Mouse (Mus musculus): ENCODE measurements at regions not wholly inside any gene's neighbourhood (a gene's known extent, or its start where the extent isn't known, plus 50 kb on each side); places are given as distances from the start of the nearest gene placed in this dataset.

DNA sequence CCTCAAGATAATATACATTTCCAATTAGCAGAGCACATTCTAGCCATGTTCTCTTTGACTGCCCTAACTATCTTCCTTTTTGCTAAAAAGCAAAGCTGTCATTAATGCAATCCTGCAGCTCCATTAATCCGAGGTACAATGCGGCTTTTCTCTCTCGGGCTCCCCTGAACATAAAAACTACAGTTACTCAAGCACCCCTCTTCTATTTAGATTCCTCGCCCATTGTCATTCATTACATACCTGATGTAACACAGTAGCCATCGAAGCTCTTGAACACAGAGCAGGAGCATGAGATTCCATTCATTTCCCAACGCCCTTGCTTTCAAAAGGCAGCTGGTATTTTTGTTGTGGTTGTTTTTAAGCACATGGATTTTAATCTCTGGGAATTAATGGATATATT, 387.2 kb downstream of the Sorl1 start:
- no peaks in the 10 kb centered on the region for H3K27me3 ChIP-seq (ENCODE audit: insufficient read depth, low read length)
- H3K9me3 ChIP-seq (replicated peaks): no peaks in the 10 kb centered on the region
- ATAC-seq (ENCODE audit: extremely low read depth, insufficient number of reproducible peaks, low FRiP score, poor library complexity, severe bottlenecking) (no peak), DNase-seq (ENCODE audit: low spot score) (no peak)
- TF ChIP-seq GATA1 (IDR thresholded peaks at IDR 0.05; ENCODE audit: borderline replicate concordance, low read length): no peak
- TF ChIP-seq POLR2AphosphoS5 (IDR thresholded peaks at IDR 0.05; ENCODE audit: insufficient replicate concordance, low read depth, low read length): no peak
- no peak for TF ChIP-seq GATA2 (IDR thresholded peaks at IDR 0.05; ENCODE audit: borderline replicate concordance, low read depth, low read length)
- no peak for TF ChIP-seq TAL1 (conservative IDR thresholded peaks at IDR 0.05; ENCODE audit: low read depth, low read length)
- TF ChIP-seq CTCF (IDR thresholded peaks at IDR 0.05; ENCODE audit: low read depth, low read length): no peak
- no peaks in the 10 kb centered on the region for H3K4me1 ChIP-seq (ENCODE audit: insufficient read depth, low read depth, low read length)
- no peak overlapping the region for H3K4me3 ChIP-seq (ENCODE audit: low read depth, low read length)
- no peaks in the 10 kb centered on the region for H3K36me3 ChIP-seq (replicated peaks)

DNA sequence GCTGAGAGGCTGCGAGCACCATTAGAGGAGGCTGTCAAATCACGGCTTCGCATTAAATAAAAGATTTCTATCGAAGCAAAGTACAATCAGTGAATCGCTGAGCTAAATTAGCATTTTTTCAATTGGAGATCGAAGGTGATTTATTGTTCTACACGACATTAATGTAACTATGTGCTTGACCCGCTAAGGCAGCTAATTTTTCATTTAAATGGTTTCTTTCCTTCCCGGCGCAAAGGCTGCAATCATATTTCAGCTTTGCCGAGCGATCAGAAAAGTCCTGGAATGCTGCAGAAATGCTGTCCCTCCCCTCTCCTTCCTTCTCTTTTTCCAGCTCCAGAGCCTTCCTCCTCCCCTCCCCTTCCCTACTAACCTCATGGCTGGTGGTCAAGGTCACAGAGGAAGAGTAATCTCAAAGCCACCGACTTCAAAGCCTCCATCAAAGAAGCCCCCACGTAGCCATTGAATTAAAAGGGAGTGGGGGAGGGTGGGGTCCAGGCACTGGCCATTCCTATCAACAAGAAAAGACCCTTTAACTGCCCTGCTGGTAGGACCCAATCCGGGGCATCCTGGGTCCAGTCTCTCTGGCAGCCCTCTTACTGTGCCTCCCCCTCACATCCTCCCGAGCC, 387.8 kb downstream of the Sorl1 start:
- Histone ChIP-seq H3K27me3 (ENCODE audit: insufficient read depth, low read length) (no peaks in the 10 kb centered on the region), H3K4me1 (ENCODE audit: insufficient read depth, low read depth, low read length) (no peaks in the 10 kb centered on the region), H3K4me3 (ENCODE audit: low read depth, low read length) (no peak overlapping the region), H3K36me3 (replicated peaks) (no peaks in the 10 kb centered on the region), H3K9me3 (replicated peaks) (no peaks in the 10 kb centered on the region)
- ATAC-seq (ENCODE audit: extremely low read depth, insufficient number of reproducible peaks, low FRiP score, poor library complexity, severe bottlenecking) (no peak), DNase-seq (ENCODE audit: low spot score) (no peak)
- TF ChIP-seq CTCF (IDR thresholded peaks at IDR 0.05; ENCODE audit: low read depth, low read length): no peak
- TF ChIP-seq POLR2AphosphoS5 (IDR thresholded peaks at IDR 0.05; ENCODE audit: insufficient replicate concordance, low read depth, low read length): no peak
- TF ChIP-seq GATA1 (IDR thresholded peaks at IDR 0.05; ENCODE audit: borderline replicate concordance, low read length): no peak
- TF ChIP-seq TAL1 (conservative IDR thresholded peaks at IDR 0.05; ENCODE audit: low read depth, low read length): no peak
- no peak for TF ChIP-seq GATA2 (IDR thresholded peaks at IDR 0.05; ENCODE audit: borderline replicate concordance, low read depth, low read length)

DNA sequence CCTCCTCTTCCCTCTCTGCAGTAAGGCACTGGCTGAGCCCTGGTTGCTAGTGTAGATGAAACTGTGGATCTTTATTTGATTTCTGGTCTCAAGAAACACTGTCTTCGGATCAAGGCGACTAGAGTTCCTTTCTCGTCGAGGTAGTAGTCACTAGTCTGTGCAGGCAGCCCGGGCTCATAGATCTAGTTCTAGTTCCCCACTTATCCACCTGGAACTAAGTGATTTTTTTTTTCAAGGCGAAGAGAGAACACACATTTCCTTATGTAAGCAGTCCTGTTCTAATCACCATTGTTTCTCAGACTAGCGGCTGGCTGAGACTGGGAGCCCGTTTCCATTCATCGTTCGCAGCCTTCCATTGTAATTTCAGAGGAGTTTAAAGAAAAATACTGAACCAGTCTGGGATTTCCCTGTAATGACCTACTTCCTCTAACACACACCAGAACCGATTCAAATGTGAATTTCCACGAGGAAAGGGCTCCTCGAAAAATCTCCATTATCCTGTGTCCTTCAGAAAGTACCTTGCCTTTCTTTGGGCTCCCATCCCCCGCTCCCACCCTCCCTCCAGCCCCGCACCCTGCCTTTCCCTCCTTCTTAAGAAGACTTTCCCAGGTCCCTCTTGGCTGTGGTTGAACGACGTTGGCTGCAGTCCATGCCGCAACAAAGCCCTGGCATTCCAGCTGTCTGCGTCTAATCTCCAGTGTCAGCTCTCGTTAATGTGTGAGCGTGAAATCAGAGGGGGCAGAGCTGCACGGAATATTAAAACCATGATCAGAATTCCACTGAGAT, 388.5 kb downstream of the Sorl1 start:
- H3K9me3 ChIP-seq (replicated peaks): no peaks in the 10 kb centered on the region
- no peak for TF ChIP-seq GATA1 (IDR thresholded peaks at IDR 0.05; ENCODE audit: borderline replicate concordance, low read length)
- H3K27me3 ChIP-seq (ENCODE audit: insufficient read depth, low read length): no peaks in the 10 kb centered on the region
- H3K4me3 ChIP-seq (ENCODE audit: low read depth, low read length): no peak overlapping the region
- no peaks in the 10 kb centered on the region for H3K4me1 ChIP-seq (ENCODE audit: insufficient read depth, low read depth, low read length)
- ATAC-seq (ENCODE audit: extremely low read depth, insufficient number of reproducible peaks, low FRiP score, poor library complexity, severe bottlenecking) (no peak), DNase-seq (ENCODE audit: low spot score) (no peak)
- H3K36me3 ChIP-seq (replicated peaks): no peaks in the 10 kb centered on the region

DNA sequence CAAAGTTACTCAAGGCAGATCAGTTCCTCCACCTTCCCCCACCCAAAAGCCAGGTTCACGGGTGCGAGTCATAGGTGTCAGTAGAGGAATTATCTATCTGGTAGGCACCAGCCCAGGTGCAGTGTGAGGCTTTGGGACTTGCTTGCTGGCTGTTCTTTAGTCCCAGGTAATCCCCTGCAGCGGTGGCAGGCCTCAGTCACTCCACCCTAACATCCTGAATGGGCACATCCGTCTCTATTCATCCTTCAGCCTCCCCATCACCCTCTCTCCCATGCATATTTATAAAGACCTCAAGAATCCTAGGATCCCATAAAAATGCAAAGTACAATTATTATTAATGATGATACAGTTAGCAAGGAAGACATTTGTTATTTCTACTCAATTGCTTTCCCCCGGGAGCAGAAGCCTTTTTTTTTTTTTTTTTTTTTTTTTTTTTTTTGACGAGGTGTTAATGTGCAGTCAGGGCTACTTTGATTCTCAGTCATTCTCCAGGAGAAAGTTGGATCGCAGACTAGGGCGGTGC, 389.1 kb downstream of the Sorl1 start:
- ATAC-seq (ENCODE audit: extremely low read depth, insufficient number of reproducible peaks, low FRiP score, poor library complexity, severe bottlenecking) (no peak), DNase-seq (ENCODE audit: low spot score) (no peak)
- no peaks in the 10 kb centered on the region for H3K27me3 ChIP-seq (ENCODE audit: insufficient read depth, low read length)
- H3K4me3 ChIP-seq (ENCODE audit: low read depth, low read length): no peak overlapping the region
- H3K4me1 ChIP-seq (ENCODE audit: insufficient read depth, low read depth, low read length): no peaks in the 10 kb centered on the region
- H3K36me3 ChIP-seq (replicated peaks): no peaks in the 10 kb centered on the region
- no peaks in the 10 kb centered on the region for H3K9me3 ChIP-seq (replicated peaks)
- TF ChIP-seq CTCF (IDR thresholded peaks at IDR 0.05; ENCODE audit: low read depth, low read length) (no peak), GATA1 (IDR thresholded peaks at IDR 0.05; ENCODE audit: borderline replicate concordance, low read length) (no peak), POLR2AphosphoS5 (IDR thresholded peaks at IDR 0.05; ENCODE audit: insufficient replicate concordance, low read depth, low read length) (no peak), TAL1 (conservative IDR thresholded peaks at IDR 0.05; ENCODE audit: low read depth, low read length) (no peak), GATA2 (IDR thresholded peaks at IDR 0.05; ENCODE audit: borderline replicate concordance, low read depth, low read length) (no peak)

DNA sequence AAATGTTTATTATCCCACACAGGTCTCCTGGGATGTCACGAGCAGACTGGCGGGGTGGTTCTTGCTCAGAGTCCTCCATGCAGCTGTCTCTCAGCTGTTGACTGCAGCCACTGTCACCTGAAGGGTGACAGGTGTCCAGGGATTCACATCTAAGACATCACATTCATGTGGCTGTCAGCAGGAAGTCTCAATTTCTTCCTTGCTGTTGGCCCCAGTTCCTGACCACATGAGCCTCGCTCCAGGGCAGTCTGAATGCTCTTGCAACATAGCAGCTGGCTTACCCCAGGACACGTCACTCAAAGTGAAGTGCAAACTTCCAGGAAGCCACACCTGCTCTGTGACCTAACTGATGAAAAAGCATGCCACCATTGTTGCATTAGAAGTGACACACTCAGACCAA, 402.5 kb downstream of the Sorl1 start:
- H3K4me1 ChIP-seq (ENCODE audit: insufficient read depth, low read depth, low read length): no peaks in the 10 kb centered on the region
- TF ChIP-seq GATA1 (IDR thresholded peaks at IDR 0.05; ENCODE audit: borderline replicate concordance, low read length): no peak
- DNase-seq (ENCODE audit: low spot score) (no peak), ATAC-seq (ENCODE audit: extremely low read depth, insufficient number of reproducible peaks, low FRiP score, poor library complexity, severe bottlenecking) (no peak)
- no peaks in the 10 kb centered on the region for H3K36me3 ChIP-seq (replicated peaks)
- H3K4me3 ChIP-seq (ENCODE audit: low read depth, low read length): no peak overlapping the region
- H3K9me3 ChIP-seq (replicated peaks): 0 out of 2 replicates have a peak, but pooled peaks cover 4% of the 10 kb centered on the region
- no peaks in the 10 kb centered on the region for H3K27me3 ChIP-seq (ENCODE audit: insufficient read depth, low read length)

DNA sequence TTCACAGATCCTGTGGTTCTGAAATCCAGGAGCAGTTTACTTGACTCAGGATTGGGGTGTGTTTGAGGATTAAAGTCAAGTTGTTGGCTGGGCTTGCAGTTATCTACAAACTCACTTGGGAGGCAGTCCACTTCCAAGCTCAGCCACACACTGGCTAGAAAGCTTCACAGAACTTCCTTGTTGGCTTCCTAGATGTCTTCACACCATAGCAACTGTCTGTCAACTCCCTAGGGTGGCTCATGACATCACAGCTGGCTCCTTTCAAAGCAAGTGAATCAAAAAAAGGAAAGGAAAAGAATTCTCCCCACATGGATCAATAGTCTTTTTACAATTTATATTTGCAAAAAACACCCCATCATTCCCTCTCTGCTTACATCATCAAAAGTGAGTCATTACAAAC, 408.9 kb downstream of the Sorl1 start:
- H3K36me3 ChIP-seq (replicated peaks): no peaks in the 10 kb centered on the region
- no peaks in the 10 kb centered on the region for H3K27me3 ChIP-seq (ENCODE audit: insufficient read depth, low read length)
- H3K9me3 ChIP-seq (replicated peaks): no peaks in the 10 kb centered on the region
- no peak overlapping the region for H3K4me3 ChIP-seq (ENCODE audit: low read depth, low read length)
- ATAC-seq (ENCODE audit: extremely low read depth, insufficient number of reproducible peaks, low FRiP score, poor library complexity, severe bottlenecking) (no peak), DNase-seq (ENCODE audit: low spot score) (no peak)
- no peaks in the 10 kb centered on the region for H3K4me1 ChIP-seq (ENCODE audit: insufficient read depth, low read depth, low read length)
- no peak for TF ChIP-seq GATA2 (IDR thresholded peaks at IDR 0.05; ENCODE audit: borderline replicate concordance, low read depth, low read length)
- TF ChIP-seq CTCF (IDR thresholded peaks at IDR 0.05; ENCODE audit: low read depth, low read length): no peak
- TF ChIP-seq TAL1 (conservative IDR thresholded peaks at IDR 0.05; ENCODE audit: low read depth, low read length): no peak
- TF ChIP-seq POLR2AphosphoS5 (IDR thresholded peaks at IDR 0.05; ENCODE audit: insufficient replicate concordance, low read depth, low read length): no peak
- no peak for TF ChIP-seq GATA1 (IDR thresholded peaks at IDR 0.05; ENCODE audit: borderline replicate concordance, low read length)

Measured in G1E (cell line).